Mouse (Mus musculus): ENCODE measurements around the gene Srl. TPM values are rescaled to one million over a fixed set of nuclear protein-coding genes. Genes with fewer than 3 reads are reported as not detected.
"Not testable (repeated sequence)": the region's sequence is repeated elsewhere in the genome, so short reads cannot be mapped to it uniquely, and the experiment has no call there.

Srl gene
- polyA plus RNA-seq (2016; fragmentation: Nextera tagmentation; extraction: Ambion mirVana) = 30.2 and 33.2 TPM in 2 replicates

DNA sequence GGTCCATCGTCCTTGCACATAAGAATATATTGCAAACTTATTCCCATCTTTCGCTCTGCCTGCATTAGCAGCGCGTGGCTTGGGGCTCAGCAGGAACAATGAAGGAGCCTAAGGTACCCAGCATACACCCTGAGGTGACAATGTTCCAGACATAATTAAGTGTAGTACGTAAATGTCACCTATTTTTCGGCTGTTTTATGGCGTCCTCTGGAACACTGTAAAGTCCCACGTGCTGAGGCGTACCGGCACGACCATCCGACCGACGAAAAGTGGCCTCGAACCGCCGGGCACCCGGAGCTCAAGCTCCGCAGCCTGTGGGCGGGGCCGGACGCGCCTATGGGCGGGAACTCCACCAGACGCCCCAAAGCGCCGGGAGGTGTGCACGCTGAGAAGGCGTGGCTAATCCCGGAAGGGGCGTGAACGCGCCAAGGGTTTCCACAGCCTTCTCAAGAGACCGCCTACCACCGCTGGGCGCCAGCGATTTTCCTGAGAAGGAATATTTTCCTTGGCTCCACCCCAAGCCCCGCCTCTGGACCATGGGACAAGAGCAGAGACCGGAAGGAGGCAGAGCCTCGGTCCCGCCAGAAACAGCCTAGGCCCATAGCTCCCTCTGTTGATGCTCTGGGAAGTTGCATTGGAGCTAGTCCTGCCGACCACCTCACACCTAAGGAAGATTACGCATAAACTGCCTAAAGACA lies at the start of gene Srl:
Srl (minus strand) TSS at position 316 of the 698 bp plus-strand sequence.
- H3K9me3 ChIP-seq = no peaks in the 10 kb centered on the region
- no peak within 1 kb of the TSS for H3K27ac ChIP-seq
- 2% methylated on average over 43 of the region's 43 CpGs for WGBS
- peak within 1 kb of the TSS; percentile 53 for H3K4me2 ChIP-seq (replicated peaks)
- H3K4me1 ChIP-seq = peaks cover 3% of the 10 kb centered on the region; the same call in 1 of the 2 replicates
- no peaks in the 10 kb centered on the region for H3K27me3 ChIP-seq (replicated peaks)
- peak; percentile 95 for ATAC-seq (ENCODE audit: low FRiP score, low read depth)
- peak within 1 kb of the TSS; percentile 36 for H3K4me3 ChIP-seq
- peaks cover 18% of the 10 kb centered on the region for H3K36me3 ChIP-seq
- H3K9ac ChIP-seq = peak within 1 kb of the TSS; percentile 48; the same call in 1 of the 2 replicates

DNA sequence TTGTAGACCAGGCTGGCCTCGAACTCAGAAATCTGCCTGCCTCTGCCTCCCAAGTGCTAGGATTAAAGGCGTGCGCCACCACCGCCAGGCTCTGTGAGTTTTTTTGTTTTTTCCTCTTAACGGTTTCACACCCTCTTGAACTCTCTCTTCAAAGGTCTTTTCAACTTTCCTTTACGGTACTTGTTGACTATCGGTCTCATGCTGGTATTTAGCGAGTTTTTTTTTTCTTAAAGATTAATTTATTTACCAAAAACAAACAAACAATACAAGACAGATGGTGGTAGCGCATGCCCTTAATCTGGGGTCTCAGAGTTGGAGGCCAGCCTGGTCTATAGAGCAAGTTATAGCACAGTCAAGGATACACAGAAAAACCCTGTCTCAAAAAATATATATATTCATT lies 48.6 kb upstream of the Srl start:
- Histone ChIP-seq H3K36me3 (0 out of 2 replicates have a peak, but pooled peaks cover 6% of the 10 kb centered on the region), H3K9me3 (no peaks in the 10 kb centered on the region), H3K4me2 (replicated peaks) (no peak overlapping the region), H3K27me3 (replicated peaks) (no peaks in the 10 kb centered on the region), H3K27ac (no peak overlapping the region), H3K4me3 (no peak overlapping the region), H3K9ac (no peak overlapping the region), H3K4me1 (peaks cover 30% of the 10 kb centered on the region)
- no peak for ATAC-seq (ENCODE audit: low FRiP score, low read depth)
- 95% methylated on average over 9 of the region's 9 CpGs for WGBS

DNA sequence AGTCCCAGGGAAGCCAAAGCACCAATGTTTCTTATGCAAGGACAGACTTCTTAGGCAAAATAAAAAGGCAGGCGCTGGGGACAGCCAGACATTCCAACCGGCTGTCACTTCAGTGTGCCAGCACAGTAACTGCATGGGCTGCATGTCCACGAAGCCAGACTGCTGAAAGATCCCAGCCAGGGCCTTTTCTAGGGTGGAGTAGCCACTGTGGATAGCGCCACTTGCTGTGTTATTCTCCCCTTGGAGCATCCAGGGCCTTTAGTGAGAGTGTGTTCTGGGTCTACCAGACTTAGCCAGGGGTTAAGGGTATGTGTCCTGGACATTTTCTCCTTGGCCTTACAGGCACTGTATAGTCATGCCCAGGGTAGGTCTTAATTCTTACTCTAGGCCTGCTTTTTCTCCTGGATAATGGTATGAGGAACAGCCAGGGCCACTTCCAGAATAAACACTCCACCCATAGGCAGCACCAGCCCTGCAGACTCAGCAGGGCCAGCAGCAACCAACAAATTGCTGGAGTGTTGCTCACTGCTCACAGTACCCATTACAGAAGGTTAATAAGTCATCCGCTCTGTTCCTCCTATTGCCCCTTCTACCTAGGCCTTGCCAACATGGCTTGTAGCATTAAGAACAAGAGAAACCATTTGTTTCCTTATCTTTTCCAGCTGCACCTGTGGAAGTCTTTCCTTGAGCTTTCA lies 46.0 kb upstream of the Srl start:
- Histone ChIP-seq H3K4me2 (replicated peaks) (0 out of 2 replicates have a peak overlapping the region, but pooled peaks have one; percentile 61), H3K27ac (no peak overlapping the region), H3K4me1 (peaks cover 18% of the 10 kb centered on the region), H3K9ac (no peak overlapping the region), H3K27me3 (replicated peaks) (no peaks in the 10 kb centered on the region), H3K36me3 (0 out of 2 replicates have a peak, but pooled peaks cover 6% of the 10 kb centered on the region), H3K9me3 (no peaks in the 10 kb centered on the region), H3K4me3 (no peak overlapping the region)
- WGBS = 58% methylated on average over 5 of the region's 5 CpGs
- no peak for ATAC-seq (ENCODE audit: low FRiP score, low read depth)

DNA sequence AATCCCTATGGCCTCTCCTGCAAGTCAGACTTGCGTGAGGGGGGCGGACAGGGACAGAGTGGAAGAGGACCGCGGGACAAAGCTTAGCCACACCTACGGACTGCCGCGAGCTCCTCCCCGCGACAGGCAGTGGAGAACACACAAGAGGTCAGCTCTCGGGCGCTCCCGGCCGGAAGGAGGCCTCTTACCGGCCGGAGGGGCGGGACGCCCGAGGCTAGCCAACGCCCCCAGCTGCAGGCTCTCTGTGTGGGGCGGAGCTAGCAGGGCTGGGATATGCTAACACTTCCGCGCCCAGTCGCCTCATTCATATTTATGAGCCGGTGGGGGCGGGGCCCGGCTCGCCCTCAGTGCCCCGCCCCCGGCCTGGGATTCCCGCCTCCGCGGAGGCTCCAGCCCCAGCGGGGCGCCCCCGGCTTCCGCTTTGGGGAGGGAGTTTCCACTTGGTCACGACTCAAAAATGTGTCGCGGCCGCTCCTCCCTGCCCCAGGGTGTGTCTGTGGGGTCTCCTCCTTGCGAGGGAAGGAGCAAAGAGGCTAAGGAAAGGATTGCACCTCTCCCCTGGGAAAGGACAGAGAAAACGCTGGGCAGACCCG lies 45.0 kb upstream of the Srl start:
- H3K27ac ChIP-seq = peak overlapping the region; percentile 32; the same call in 1 of the 2 replicates
- peak; percentile 98 for ATAC-seq (ENCODE audit: low FRiP score, low read depth)
- 0 out of 2 replicates have a peak, but pooled peaks cover 6% of the 10 kb centered on the region for H3K36me3 ChIP-seq
- H3K4me2 ChIP-seq (replicated peaks) = peak overlapping the region; percentile 61
- under 1% methylated on average over 43 of the region's 43 CpGs for WGBS
- peaks cover 13% of the 10 kb centered on the region; the same call in 1 of the 2 replicates for H3K4me1 ChIP-seq
- peak overlapping the region; percentile 41 for H3K4me3 ChIP-seq
- no peaks in the 10 kb centered on the region for H3K9me3 ChIP-seq
- peak overlapping the region; percentile 41 for H3K9ac ChIP-seq
- H3K27me3 ChIP-seq (replicated peaks) = no peaks in the 10 kb centered on the region

DNA sequence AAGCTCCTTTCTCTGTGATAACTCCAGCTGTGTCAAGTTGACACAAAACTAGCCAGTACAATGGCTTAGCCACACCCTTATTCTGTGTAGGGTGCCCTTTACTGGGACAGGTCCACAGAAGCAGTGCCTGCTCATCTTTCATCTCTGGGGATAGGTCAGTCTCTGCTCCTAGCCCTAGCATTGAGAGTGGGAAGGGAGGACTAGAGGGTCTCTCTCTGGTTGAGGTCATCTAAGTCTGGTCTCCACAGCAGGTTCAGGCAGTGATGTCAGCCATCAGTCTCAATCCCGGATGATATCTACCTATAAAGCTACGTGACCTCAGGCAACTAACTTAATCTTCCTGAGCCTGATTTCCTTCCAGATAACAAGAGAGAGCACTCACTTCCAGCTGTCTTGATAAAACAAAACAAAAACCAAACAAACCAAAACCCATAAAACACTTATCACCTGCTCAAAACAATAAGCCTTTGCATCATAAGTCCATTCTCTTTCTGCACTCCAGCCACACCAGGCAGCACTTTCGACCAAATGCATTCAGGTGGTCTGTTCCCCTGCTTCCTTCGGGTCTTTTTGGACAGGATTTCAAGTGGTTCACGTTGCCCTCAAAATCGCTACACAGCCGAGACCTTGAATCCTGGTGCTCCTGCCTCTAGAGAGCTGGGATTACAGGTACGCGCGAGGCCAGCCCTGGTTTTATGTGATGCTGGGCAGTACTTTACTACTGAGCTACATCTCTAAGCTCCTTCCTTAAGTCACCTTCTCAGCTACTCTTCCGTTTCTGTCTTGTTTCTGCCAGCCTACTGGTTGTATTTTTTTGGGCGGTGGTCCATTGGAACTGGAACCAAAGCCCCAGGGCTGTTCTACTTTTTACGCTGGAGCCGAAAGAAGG lies 44.3 kb upstream of the Srl start:
- Histone ChIP-seq H3K4me3 (peak overlapping the region; percentile 41), H3K27me3 (replicated peaks) (no peaks in the 10 kb centered on the region), H3K4me1 (peaks cover 13% of the 10 kb centered on the region; the same call in 1 of the 2 replicates), H3K9me3 (no peaks in the 10 kb centered on the region), H3K4me2 (replicated peaks) (peak overlapping the region; percentile 61), H3K27ac (peak overlapping the region; percentile 32; the same call in 1 of the 2 replicates), H3K9ac (peak overlapping the region; percentile 38; the same call in 1 of the 2 replicates), H3K36me3 (0 out of 2 replicates have a peak, but pooled peaks cover 6% of the 10 kb centered on the region)
- WGBS = 12% methylated on average over 14 of the region's 14 CpGs
- peak; percentile 52 for ATAC-seq (ENCODE audit: low FRiP score, low read depth)

DNA sequence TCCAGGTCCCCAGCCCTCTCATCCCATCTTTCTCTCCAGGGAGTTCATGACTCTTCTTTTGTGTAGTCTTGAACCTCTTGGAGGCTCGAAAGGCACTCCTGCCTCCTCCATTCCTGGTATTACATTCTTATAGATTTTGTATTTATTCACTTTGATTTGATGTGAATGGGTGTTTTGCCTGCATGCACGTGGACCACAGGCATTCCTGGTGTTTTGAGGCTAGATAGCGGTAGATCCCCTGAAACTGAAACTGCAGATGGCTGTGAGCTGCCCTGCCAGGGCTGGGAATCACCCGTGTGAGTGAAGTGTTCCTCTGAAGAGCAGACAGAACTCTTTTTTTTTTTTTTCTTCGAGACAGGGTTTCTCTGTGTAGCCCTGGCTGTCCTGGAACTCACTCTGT lies 42.8 kb upstream of the Srl start:
- Histone ChIP-seq H3K9ac (no peak overlapping the region), H3K4me2 (replicated peaks) (no peak overlapping the region), H3K27ac (no peak overlapping the region), H3K4me3 (no peak overlapping the region), H3K36me3 (no peaks in the 10 kb centered on the region), H3K9me3 (no peaks in the 10 kb centered on the region), H3K27me3 (replicated peaks) (no peaks in the 10 kb centered on the region), H3K4me1 (peaks cover 13% of the 10 kb centered on the region; the same call in 1 of the 2 replicates)
- ATAC-seq (ENCODE audit: low FRiP score, low read depth) = no peak
- WGBS = 81% methylated on average over 5 of the region's 5 CpGs

DNA sequence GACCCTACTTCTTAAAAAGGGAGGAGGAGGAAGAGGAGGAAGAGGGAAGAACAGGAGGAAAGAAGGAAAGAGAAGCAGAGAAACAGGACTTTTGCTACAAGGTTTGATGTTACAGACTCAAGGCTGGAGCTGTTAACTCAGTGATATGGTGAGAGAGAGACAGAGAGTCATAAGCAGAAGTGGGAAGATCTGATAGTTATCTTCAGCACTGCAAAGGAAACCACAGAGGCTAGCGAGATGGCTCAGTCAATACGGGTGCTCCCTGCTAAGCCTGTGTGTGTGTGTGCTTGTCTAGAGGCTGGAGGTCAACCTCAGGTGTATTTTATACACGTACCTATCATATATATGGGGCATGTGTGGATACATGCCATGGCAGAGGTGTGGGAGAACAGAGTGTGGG lies 42.2 kb upstream of the Srl start:
- no peak for ATAC-seq (ENCODE audit: low FRiP score, low read depth)
- 85% methylated on average over 3 of the region's 3 CpGs for WGBS
- no peaks in the 10 kb centered on the region for H3K9me3 ChIP-seq
- no peaks in the 10 kb centered on the region for H3K27me3 ChIP-seq (replicated peaks)
- H3K4me3 ChIP-seq = no peak overlapping the region
- H3K4me1 ChIP-seq = peaks cover 13% of the 10 kb centered on the region; the same call in 1 of the 2 replicates
- no peaks in the 10 kb centered on the region for H3K36me3 ChIP-seq
- H3K9ac ChIP-seq = no peak overlapping the region
- H3K27ac ChIP-seq = no peak overlapping the region
- H3K4me2 ChIP-seq (replicated peaks) = no peak overlapping the region

DNA sequence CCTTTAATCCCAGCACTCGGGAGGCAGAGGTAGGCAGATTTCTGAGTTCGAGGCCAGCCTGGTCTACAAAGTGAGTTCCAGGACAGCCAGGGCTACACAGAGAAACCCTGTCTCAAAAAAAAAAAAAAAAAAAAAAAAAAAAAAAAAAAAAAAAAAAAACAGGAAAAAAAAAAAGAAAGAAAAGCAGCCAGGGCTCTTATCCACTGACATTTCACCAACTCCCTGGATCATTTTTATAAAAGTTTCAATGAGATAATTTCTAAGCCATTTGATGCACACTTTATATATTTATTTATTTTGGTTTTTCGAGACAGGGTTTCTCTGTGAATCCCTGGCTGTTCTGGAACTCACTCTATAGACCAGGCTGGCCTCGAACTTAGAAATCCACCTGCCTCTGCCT lies 39.6 kb upstream of the Srl start:
- 86% methylated on average over 4 of the region's 4 CpGs for WGBS
- not testable (repeated sequence) for H3K27ac ChIP-seq

DNA sequence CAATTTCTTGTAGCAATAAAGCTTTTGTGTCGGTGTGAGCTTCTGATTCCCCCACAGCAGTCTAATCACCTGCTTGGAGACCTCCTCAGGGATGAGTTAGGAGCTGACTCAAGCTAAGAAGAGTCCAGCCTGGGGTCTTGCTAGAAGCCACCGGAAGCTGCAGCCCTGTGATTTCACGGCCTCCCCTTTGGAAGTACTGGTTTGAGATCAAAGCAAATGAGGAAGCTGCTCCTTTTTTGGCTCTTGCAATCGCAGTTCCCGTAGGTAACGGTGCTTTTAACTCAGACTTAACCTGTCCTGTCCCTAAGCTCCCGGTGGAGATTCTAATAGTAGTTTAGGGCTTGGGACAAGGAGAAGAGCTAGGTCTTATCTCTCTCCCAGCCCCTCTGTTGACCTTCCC lies 37.0 kb upstream of the Srl start:
- no peaks in the 10 kb centered on the region for H3K36me3 ChIP-seq
- 67% methylated on average over 7 of the region's 7 CpGs for WGBS

More for the DNA sequence above, 39.6 kb upstream of the Srl start:
- H3K27me3 ChIP-seq (replicated peaks); ATAC-seq (ENCODE audit: low FRiP score, low read depth); H3K4me1 ChIP-seq; H3K36me3 ChIP-seq; H3K9me3 ChIP-seq; H3K4me2 ChIP-seq (replicated peaks); H3K9ac ChIP-seq; H3K4me3 ChIP-seq: not testable (repeated sequence)

DNA sequence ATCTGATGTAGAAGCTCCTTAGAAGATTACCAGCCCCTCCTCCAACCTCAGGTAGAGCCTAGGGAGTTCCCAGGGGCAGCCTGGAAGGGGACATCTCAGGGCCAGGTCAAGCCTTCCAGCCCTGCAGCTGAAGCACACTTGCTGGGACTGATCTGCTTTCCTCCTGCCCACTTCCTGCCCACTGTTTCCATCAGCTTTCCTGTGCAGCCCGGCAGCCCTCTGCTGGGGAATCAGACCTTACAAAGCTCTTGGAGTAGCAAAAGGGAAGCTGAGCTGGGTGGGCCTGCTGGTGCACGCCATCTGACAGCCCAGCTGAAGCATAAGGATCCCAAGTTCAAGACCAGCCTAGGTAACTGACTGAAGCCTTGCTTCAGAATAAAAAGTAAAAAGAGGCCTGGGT lies 35.3 kb upstream of the Srl start:
- H3K4me3 ChIP-seq = no peak overlapping the region
- 70% methylated on average over 2 of the region's 2 CpGs for whole genome bisulfite sequencing
- H3K4me1 ChIP-seq = no peaks in the 10 kb centered on the region
- no peaks in the 10 kb centered on the region for H3K9me3 ChIP-seq
- no peak overlapping the region for H3K9ac ChIP-seq
- no peaks in the 10 kb centered on the region for H3K27me3 ChIP-seq (replicated peaks)
- H3K27ac ChIP-seq = no peak overlapping the region
- H3K36me3 ChIP-seq = no peaks in the 10 kb centered on the region
- no peak overlapping the region for H3K4me2 ChIP-seq (replicated peaks)
- no peak for ATAC-seq (ENCODE audit: low FRiP score, low read depth)

More for the DNA sequence above, 37.0 kb upstream of the Srl start:
- Histone ChIP-seq H3K4me2 (replicated peaks) (no peak overlapping the region), H3K4me3 (no peak overlapping the region), H3K9ac (no peak overlapping the region), H3K27ac (no peak overlapping the region), H3K4me1 (no peaks in the 10 kb centered on the region), H3K27me3 (replicated peaks) (no peaks in the 10 kb centered on the region), H3K9me3 (no peaks in the 10 kb centered on the region)
- ATAC-seq (ENCODE audit: low FRiP score, low read depth) = no peak

DNA sequence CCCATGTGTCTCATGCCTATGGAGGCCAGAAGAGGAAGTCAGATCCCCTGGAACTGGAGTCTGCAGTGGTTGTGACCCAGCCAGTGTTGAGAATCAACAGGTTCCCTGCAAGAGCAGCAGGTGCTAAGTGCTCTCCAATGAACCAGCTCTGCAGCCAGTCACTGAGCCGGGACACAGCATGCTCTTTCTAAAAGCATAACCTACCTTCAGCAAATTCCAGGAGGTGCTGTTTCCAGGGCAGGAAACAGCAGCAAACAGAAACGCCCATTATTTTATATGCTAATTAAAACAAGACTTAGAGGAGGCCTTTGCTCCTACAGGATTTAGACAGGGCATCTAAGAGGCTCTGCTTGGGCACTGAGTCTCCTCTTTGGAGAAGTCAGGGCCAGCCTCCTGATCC lies 34.4 kb upstream of the Srl start:
- Histone ChIP-seq H3K4me2 (replicated peaks) (no peak overlapping the region), H3K9me3 (no peaks in the 10 kb centered on the region), H3K4me3 (no peak overlapping the region), H3K9ac (no peak overlapping the region), H3K36me3 (no peaks in the 10 kb centered on the region), H3K4me1 (no peaks in the 10 kb centered on the region), H3K27me3 (replicated peaks) (no peaks in the 10 kb centered on the region), H3K27ac (no peak overlapping the region)
- no peak for ATAC-seq (ENCODE audit: low FRiP score, low read depth)
- WGBS = 51% methylated on average over 2 of the region's 2 CpGs

All from neural tube, embryonic 12.5 days (tissue).